In the genomic region with DNA sequence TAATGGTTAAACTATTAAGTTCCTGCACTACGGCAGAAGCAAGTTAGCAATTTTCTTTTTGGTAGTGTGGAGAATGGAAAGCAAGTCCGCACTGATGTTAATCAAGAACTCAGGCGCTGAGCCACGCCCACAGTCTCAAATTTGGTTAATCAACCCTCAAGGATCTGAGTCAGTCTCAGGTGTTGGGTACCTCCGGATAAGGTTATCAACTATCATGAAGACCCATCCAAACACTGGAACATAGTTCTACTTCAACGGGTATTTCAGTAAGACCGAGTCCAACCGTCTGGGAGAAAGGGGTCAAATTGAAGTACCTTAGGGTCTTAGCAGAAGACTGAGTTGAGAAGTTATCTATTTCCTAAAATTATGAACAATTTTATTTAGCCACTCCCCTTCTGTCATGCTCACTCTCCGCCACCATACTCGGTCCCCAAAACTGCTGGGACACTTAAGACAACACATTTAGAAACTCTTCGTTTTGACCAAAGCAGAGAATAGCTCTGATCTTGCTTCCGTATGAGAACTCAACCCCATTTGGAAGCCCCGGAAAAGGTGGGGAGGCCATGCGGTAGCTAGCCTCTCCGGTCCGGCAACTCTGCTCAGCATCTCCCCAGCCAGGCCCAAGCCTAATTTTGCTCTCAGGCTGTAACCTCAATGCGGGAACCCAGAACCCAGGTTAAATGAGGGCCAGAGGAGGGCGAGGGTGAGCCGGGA, we compare ENCODE assay signal across 8 mouse cellular contexts. TPM values are rescaled to one million over a fixed set of nuclear protein-coding genes. Genes with fewer than 3 reads are reported as not detected.
A peak's percentile ranks its signal among the peaks of the same experiment; 100 is the strongest.
DNase-seq lines count a peak whose midpoint lies in the region; ATAC-seq and TF ChIP-seq lines count a peak whose summit lies in the region.

No protein-coding gene starts in this region.

- 0 out of 2 replicates have a peak, but pooled peaks cover 4% of the 10 kb centered on the region for H3K4me1 ChIP-seq in forebrain, postnatal 0 days (ENCODE audit: insufficient read depth)

- ATAC-seq in frontal cortex, adult (ENCODE audit: low TSS enrichment), result peak; percentile 45; the same call in 1 of the 2 replicates
- ATAC-seq in forebrain, postnatal 0 days, result no peak; the same call in none of the 2 replicates
- ATAC-seq in monocyte, adult 5-6 weeks (replicated peaks; ENCODE audit: insufficient number of reproducible peaks, low FRiP score, low TSS enrichment, poor library complexity, severe bottlenecking), result peak; percentile 32; the same call in 1 of the 2 replicates

- peak overlapping the region; percentile 65 for H3K4me3 ChIP-seq in forebrain, postnatal 0 days (ENCODE audit: low read depth, low read length)

- H3K9ac ChIP-seq in forebrain, postnatal 0 days, result peak overlapping the region; percentile 67

- no peak for TF ChIP-seq CTCF in forebrain, postnatal 0 days (IDR thresholded peaks at IDR 0.05; ENCODE audit: low read depth)

- no peak for DNase-seq in frontal cortex, postnatal 36 days (ENCODE audit: low spot score in 2 of 2)
- peak; percentile 53 for DNase-seq in MEL-GATA-1-ER (ENCODE audit: extremely low read depth, low read depth)
- no peak for DNase-seq in forebrain, postnatal 0 days
- DNase-seq in kidney, postnatal 4 days, result peak; percentile 35 to 49
- DNase-seq in adrenal gland, adult 18-20 months (ENCODE audit: low spot score in 2 of 2), result no peak
- DNase-seq in frontal cortex, postnatal 25 days (ENCODE audit: low spot score in 2 of 2), result no peak

- H3K4me2 ChIP-seq in forebrain, postnatal 0 days (ENCODE audit: low read depth), result peak overlapping the region; percentile 65

- H3K27ac ChIP-seq in forebrain, postnatal 0 days (ENCODE audit: low read depth, low read length), result peak overlapping the region; percentile 69

- WGBS in forebrain, postnatal 0 days, result 11% methylated on average over 19 of the region's 19 CpGs

- no peaks in the 10 kb centered on the region for H3K27me3 ChIP-seq in forebrain, postnatal 0 days (ENCODE audit: insufficient read depth, low read length)

- no peaks in the 10 kb centered on the region for H3K9me3 ChIP-seq in forebrain, postnatal 0 days (ENCODE audit: low read length)

- peaks cover 14% of the 10 kb centered on the region; the same call in 1 of the 2 replicates for H3K36me3 ChIP-seq in forebrain, postnatal 0 days (ENCODE audit: insufficient read depth)

RNA-seq across cellular contexts. Expression of gene Strada, which starts 9.2 kb away (rescaled TPM):
- 23.4 and 34.8 TPM in 2 replicates for total RNA-seq in forebrain, postnatal 0 days (2014; rRNA removed)
- polyA plus RNA-seq in forebrain, postnatal 0 days (2015; fragmentation: Nextera tagmentation; extraction: Ambion mirVana), result 20.0 and 23.7 TPM in 2 replicates
- 20.0 to 33.6 TPM (median 21.1 TPM) in 3 replicates for total RNA-seq in monocyte, adult 5-6 weeks (2017)
- 10 to 100 TPM; 11.6 to 13.1 TPM for total RNA-seq in adrenal gland, adult 18-20 months (2021)

RNA-seq across cellular contexts. Expression of gene Ccdc47, which starts 23.3 kb away (rescaled TPM):
- 29.4 and 41.0 TPM in 2 replicates for total RNA-seq in forebrain, postnatal 0 days (2014; rRNA removed)
- polyA plus RNA-seq in forebrain, postnatal 0 days (2015; fragmentation: Nextera tagmentation; extraction: Ambion mirVana), result 71.8 and 90.1 TPM in 2 replicates
- total RNA-seq in monocyte, adult 5-6 weeks (2017), result 131 to 182 TPM (median 140 TPM) in 3 replicates
- total RNA-seq in adrenal gland, adult 18-20 months (2021), result 100 to 1,000 TPM; 106 to 118 TPM

RNA-seq across cellular contexts. Expression of gene Ddx42, which starts 23.9 kb away (rescaled TPM):
- total RNA-seq in forebrain, postnatal 0 days (2014; rRNA removed), result 58.8 and 76.3 TPM in 2 replicates
- 49.5 and 62.2 TPM in 2 replicates for polyA plus RNA-seq in forebrain, postnatal 0 days (2015; fragmentation: Nextera tagmentation; extraction: Ambion mirVana)
- total RNA-seq in monocyte, adult 5-6 weeks (2017), result 90.8 to 119 TPM (median 99.4 TPM) in 3 replicates
- total RNA-seq in adrenal gland, adult 18-20 months (2021), result 10 to 100 TPM; 42.1 to 55.2 TPM

RNA-seq across cellular contexts. Expression of gene Limd2, which starts 32.2 kb away (rescaled TPM):
- total RNA-seq in forebrain, postnatal 0 days (2014; rRNA removed), result 83.9 and 85.0 TPM in 2 replicates
- polyA plus RNA-seq in forebrain, postnatal 0 days (2015; fragmentation: Nextera tagmentation; extraction: Ambion mirVana), result 171 and 189 TPM in 2 replicates
- 91.7 to 118 TPM (median 94.0 TPM) in 3 replicates for total RNA-seq in monocyte, adult 5-6 weeks (2017)
- 10 to 100 TPM in 1 of 2 experiments, 1 to 10 TPM in 1; 9.5 to 11.7 TPM for total RNA-seq in adrenal gland, adult 18-20 months (2021)

RNA-seq across cellular contexts. Expression of gene Gm10840, which starts 32.2 kb away (rescaled TPM):
- total RNA-seq in forebrain, postnatal 0 days (2014; rRNA removed), result not detected in 2 replicates
- 0.67 and 0.82 TPM in 2 replicates for polyA plus RNA-seq in forebrain, postnatal 0 days (2015; fragmentation: Nextera tagmentation; extraction: Ambion mirVana)
- total RNA-seq in monocyte, adult 5-6 weeks (2017), result not detected in 3 replicates
- total RNA-seq in adrenal gland, adult 18-20 months (2021), result not detected

Comparison
In these comparisons a context has a peak if more than half of its experiments do, and no peak if none do; other contexts are left out.
1. DNase-seq: peak in MEL-GATA-1-ER (single experiment) and kidney, postnatal 4 days (2 of 2); none in frontal cortex, postnatal 36 days (0 of 2), forebrain, postnatal 0 days (single experiment), adrenal gland, adult 18-20 months (0 of 2) and frontal cortex, postnatal 25 days (0 of 2).